Mouse (Mus musculus) 3T3-L1 (cell line): ENCODE data around the gene Sipa1.

Experiments used
- DNase-seq: peaks from one replicate; pipeline ENCODE4 v3.0.0-alpha.2; 2015; ENCODE audit warnings: low read depth, low spot score

Sipa1 gene

DNA sequence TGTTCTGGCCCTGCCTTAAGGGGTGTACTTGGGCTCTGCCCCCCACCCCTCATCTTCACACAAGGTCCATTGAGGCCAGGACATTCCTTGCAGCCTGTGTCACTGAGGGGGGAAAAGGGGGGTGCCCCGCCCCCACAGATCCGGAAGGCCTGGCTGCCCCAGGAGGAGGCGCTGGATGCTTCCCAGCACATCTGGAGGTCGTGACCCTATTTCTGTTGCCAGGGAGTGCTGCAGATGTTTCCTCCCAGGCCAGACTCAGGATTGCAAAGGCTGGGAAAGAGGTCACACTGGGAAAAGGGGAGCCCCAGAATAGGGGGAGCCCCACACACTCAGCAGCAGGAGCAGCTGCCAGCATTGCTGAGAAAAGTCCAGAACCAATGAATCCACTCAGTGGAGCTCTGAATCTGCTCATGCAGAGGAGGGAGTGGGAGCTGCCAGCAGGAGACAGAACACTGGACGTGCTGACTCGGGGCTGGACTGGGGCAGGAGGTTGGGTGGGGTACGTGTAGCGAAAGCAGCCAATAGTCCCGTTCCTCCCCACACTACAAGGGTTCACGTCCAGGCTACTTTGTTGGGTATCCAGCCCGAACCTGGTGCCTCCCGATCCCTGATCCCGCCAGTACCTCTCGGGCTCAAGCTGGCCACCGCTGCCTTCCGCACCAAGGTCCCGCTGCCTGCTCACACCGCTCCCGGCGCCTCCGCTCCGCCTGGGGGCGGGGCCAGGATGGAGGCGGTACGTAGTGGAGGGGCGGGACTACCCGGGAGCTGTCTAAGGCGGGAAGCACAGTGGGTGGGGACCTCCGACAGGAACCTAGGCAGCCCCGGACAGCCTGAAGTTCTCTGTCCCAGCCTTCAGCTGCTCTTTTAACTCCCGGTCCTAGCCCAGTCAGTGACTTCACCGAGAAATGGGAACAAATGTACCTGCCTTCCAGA is at the start of gene Sipa1:
TSS of gene Sipa1 (minus strand) at position 727 of the 933 bp plus-strand sequence.
- DNase-seq = peak; percentile 90

DNA sequence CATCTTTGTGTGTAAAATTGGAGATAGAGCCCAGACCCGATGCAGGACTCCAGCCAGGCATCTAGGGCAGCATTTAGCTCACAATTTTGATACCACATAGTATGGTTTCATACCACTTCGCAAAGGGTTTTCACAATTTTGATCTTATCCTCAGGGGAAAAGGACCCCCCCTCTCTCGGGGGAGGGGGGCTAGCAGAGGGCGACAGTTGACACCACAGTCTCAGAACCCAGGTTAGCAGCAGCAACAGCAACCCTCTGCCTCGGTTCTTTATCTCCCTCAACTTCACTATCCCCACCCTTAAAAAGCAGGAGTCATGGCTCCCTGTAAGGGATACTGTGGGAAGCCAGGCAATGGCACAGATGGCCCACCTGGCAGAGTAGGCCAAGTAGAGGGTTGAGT is 49.7 kb upstream of the Sipa1 start:
- no peak for DNase-seq

DNA sequence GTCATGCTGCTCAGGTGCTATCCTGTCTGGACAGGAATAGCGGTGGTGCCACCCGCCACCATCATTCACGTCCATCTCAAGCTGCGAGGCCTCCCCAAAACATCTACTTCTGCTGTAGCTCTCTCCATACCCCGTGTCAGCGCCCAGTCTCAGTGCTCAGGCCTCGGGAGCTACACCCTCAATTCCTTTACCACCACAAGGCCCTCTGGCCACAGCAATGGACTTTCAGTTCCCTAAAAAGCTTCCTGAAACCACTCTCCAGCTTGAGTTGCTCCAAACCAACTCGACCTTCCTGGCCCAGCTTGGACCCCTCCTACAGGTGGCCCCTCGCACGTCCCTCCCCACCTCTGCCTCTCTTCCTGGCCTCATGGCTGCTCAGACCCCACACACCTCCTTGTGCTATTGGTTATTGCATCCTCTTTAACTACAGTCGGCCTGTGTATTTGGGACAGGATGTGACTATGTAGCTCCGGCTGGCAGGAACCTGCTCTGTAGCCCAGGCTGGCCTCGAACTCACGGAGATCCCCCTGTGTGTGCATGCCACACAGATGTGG is 48.5 kb upstream of the Sipa1 start:
- DNase-seq = no peak

DNA sequence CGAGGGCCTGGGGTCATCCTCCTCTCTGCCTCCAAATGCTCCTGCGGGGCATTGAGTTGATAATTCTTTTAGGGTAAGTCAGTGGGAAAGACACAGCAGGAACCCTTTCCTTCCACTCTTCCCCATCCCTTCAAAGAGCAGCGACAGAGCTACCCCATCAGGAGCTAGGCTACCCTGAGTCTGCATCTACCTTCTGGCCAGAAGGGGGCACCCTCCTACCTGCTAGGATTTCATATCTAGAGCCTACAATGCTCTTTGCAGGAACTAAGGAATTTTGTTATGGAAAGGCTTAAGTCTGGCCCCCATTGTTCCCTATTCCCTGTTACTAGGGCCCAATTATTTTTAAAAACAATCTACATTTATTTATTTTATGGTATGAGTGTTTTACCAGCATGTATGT is 47.7 kb upstream of the Sipa1 start:
- peak; percentile 88 for DNase-seq

GRCm38 (mm10) chr19:5710581-5710980 is 47.1 kb upstream of the Sipa1 start:
- DNase-seq = no peak

DNA sequence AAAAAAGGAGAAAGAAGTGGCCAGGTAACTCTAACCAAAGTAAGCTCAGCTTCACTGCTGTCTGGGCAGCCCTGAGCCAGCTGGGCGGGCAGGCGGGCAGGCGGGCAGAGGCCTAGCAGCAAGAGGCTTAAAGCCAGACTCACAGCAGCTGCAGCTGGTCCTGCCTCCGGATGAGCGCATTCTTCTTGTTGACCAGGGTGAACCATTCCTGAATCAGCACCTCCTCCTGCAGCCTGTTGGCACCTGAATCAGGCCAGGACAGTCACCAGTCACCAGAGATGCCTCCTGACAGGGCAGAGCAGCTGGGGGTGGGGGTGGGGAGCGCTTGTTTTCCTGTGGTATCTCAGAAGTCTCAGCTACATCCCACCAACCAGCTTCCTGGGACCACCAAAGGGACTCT is 46.6 kb upstream of the Sipa1 start:
- no peak for DNase-seq

DNA sequence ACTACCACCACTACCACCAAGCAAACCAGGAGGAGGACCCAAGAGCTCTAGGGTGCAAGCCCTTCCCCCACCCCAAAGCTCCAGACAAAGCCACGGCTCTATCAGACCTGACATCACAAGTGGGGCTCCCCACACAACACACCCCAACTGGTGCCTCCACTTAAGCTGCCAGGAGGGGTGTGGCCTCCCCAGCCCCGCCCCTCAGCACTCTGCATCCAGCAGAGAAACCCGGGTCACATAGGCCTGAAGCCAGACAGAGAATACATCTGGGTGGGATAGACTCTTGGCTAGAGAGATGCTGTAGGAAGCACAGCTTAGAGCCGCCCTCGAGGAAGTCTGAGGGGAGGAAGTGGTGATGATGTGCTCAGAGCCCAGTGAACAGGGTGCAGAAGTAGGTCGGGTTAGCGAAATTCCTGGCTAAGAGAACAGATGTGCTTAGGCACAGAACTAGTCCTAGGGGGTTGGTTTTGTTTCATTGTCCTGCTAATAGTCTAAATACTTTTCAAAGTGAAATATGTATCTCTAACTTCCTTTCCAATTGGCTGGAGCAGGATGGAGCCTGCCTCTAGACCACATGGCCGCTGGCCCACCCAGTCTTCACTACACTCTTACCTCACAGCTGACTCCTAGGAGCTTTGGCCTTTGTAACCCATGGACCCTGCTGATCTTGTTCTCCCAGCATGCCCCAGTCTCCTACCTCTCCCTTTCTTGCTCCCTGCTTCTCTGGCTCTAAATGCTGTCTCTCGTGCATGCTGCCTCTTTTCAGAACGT is 41.5 kb upstream of the Sipa1 start:
- peak; percentile 65 for DNase-seq

DNA sequence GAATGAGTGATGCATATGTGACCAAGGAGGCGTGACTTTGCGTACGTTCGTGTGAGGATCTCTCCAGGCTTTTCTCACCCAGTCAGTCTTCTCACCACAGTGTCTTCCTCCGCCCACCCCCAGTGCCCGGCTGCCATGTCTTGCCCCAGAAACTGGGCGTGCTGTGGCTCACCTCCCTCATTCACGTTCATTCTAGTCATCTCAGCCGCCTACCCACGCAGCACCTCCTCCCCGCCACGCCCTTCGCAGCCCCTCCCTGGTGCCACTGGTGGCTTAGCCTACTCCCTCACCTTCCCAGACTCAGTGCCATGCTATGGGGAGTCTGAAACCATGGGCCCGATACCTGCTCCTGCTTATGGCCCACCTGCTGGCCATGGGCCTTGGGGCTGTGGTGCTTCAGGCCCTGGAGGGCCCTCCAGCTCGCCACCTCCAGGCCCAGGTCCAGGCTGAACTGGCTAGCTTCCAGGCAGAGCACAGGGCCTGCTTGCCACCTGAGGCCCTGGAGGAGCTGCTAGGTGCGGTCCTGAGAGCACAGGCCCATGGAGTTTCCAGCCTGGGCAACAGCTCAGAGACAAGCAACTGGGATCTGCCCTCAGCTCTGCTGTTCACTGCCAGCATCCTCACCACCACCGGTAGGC is 40.8 kb upstream of the Sipa1 start, which contains the start of gene Kcnk7:
TSS of gene Kcnk7 (plus strand) at position 205 of the 638 bp plus-strand sequence.
- DNase-seq = no peak

DNA sequence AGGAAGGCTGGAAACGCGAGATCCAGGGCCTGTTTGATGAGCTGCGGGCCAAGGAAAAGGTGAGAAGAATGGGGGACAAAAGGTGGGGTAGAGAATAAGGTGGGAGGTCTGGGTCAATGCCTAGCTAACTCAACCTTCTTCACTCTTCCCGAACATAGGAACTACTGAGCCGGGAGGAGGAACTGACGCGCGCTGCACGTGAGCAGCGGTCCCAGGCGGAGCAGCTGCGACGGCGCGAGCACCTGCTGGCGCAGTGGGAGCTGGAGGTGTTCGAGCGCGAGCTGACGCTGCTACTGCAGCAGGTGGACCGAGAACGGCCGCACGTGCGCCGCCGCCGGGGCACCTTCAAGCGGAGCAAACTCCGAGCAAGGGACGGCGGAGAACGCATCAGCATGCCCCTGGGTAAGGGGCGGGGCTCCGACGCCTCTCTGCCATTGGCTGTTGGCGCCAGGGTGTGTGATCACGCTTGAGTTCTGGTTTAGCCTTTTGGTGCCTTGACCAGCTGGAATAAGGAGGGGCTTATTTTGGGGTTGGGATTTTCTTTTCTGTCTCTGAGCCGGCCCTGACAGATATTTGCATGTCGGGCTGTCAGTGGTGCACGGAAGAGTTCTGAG is 32.4 kb upstream of the Sipa1 start:
- DNase-seq = no peak

DNA sequence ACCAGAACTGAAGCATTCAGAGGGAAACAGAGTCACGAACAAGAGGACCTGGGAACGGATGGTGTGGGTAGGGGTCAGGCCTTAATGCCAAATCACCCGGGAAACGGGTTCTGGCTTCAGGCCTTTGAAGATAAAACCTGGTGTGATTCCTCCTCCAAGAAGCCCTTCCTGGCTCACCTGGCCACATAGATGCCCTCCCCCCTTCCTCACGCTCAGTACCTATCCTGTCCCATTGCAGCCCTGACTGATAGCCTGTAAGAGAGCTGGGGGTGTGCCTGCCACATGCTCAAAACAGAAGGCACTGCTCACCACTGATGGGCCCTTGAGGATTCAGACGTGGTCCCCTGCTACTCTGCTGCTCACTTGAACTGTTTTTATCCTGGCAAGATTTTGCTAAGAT is 30.3 kb upstream of the Sipa1 start:
- no peak for DNase-seq

GRCm38 (mm10) chr19:5692913-5693396 is 29.4 kb upstream of the Sipa1 start:
- DNase-seq = no peak

DNA sequence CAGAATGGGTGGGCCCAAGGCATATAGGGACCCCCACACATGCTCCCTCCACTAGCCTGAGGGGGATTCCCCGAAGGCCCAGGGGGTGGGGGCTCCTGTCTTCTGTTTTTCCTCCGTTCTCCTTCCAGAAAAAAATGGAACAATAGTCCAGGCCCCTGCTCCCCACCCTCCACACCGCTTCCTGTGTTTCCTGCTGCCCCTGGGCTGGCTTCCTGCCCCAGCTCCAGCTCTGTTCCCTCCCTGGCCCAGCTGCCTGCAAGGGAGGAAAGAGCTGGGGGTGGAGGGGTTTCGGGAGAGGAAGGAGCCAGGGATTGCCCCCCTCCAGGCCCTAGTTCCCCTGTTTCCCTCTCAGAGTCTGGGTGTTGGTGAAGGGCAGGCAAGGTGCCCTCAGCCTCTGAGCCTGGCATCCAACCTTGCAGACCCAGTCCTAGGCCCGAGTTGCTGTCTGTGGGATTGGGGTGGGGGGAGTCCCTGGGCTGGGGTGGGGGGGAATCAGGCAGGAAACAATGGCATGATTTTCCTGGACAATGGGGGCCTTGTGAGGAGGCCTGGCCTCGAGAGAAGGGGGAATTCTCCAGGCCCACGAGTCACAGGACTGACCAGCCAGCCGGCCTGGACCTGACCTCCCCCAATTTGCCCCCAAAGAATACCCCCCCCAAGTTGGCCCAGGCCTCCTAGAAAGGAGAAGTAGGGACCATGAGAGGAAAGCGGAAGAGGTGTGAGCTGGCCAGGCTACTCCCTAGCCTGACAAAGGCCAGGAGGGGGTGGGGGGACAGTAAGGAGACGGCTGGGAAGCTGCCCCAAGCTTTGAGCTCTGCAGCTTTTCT is 28.8 kb upstream of the Sipa1 start:
- DNase-seq = no peak

DNA sequence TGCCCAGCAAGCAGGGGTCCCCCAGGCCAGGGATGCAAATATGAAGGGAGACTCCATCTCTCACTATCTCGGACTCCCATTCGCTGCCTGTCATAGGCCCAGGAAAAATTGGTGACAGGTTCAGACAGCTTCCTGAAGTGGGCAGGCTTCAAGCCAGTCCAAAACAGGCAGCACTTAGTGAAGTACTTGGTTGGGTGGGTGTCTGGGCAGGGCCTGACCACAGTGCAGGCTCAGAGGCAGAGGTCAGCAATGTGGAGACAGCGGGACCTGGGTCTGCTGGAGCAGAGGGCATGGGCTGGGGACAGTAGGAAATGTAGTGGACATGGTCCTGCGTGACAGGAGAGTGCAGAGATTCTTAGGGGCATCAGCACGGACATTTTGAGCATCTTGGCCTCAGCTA is 28.1 kb upstream of the Sipa1 start:
- no peak for DNase-seq

GRCm38 (mm10) chr19:5690343-5690735 is 26.8 kb upstream of the Sipa1 start:
- DNase-seq = no peak

DNA sequence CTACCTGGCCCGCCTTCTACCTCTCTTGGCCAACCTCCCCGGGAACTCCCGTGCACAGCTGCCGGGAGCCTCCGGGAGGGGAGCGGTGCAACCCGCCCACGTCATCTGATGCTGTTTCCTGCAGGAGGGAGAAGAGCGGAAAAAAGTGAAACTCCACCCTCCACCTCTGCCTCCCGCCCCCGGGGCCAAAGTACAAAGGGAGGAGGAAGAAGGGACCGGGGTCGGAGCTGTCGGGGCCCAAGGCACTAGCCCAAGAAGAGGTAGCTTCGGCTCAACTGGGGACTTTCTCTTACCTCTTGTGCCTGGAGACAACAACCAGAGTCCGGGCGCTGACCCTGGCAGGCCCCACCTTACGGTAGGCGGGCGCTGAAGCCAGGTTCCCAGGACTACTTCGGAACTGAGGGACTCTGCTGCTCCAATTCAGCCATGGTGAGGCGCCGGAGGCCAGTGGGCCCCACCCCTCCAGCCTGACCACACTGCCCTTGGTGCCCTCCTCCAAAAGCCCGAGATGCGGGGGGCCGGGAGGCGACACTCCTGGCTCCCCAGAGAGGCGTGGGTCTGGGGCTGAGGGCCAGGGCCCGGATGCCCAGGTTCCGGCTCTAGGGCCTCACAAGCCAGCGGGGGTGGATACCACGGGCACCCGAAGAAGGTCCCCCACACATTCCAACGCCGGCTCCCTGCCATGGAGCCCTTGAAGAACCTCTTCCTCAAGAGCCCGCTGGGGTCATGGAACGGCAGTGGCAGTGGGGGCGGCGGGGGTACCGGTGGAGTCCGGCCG is 26.2 kb upstream of the Sipa1 start:
- peak; percentile 94 for DNase-seq

DNA sequence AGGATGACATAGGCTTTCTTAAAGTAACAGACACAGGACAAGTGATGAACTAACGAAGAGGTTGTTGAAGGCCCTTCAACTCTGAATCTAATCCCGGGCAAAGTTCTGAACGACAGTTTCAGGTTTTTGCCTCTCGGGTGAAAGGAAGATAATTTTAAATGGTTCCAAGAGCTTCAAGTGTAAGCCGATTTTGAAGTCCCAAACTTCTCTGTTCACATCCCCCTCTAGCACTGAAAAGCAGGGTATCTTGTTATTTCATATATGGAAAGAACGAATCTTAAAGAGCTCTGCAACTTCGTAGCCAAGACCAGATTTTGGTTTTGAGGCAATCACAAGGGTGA is 25.6 kb upstream of the Sipa1 start:
- DNase-seq = no peak

DNA sequence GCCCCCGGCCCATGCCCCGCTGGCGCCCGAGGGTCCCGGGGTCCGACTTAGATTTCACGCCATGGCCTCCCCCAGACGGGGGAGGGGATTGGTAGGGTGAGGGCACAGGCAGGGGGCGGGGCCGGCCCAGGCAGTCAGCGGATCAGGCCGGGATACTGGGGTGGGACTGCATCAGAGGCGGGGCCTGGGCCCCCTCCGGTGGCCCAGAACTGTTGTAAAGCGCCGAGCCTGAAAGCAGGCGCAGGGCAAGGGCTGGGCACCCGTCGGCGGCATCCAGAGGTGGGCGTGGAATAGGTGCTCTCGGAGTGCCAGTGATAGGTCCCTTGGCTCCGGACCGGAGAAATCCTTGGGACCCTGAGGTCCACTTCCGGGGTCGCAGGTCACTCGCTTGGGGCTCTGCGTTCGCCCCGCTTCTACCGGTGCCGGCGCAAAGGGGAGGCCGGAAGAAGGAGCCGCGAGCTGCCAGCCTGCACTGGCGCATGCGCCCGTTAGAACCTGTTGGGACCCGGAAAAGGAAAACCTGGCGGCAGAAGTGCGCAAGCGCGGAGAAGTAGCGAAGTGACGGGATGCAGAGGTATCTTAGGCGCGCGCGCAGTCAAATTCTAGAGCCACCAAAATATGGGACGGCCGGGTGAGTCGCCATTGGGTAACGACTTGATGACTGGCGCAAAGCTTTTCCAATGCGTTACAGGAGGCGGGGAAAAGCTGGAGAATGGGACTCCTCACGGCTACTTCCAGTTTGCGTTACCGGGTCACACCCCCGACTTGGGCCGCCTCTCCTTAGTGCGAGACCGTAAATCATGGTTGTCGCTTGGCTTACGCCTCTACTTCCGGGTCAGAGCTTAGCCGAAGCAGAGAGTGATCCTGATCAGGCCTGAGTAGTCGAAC is 24.9 kb upstream of the Sipa1 start, which contains the start of the genes Map3k11 and Pcnx3:
TSS of gene Map3k11 (plus strand) at position 543 of the 888 bp plus-strand sequence.
TSS of gene Pcnx3 (minus strand) at position 709 of the 888 bp plus-strand sequence.
- peak; percentile 100 for DNase-seq

DNA sequence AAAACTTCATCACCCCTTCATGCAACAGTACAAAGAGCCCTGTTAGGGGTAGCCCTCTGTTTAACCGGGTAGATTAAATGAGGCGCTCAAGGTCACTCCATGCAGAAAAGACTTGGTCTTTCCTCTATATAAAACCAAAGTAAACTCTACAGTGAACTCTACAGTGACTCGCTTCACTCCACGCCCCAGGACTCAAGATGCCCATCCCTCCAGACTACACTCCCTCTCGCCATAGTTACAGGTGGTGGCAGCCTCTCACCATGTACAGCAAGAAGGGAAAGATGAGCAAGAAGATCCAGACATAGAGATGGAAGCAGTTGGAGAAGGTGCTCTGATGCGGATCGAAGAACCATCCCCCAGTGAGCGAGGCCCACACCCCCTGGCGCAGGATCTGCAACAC is 24.2 kb upstream of the Sipa1 start:
- DNase-seq = peak; percentile 56
